Mouse (Mus musculus) forebrain, postnatal 0 days (tissue): Measurements from ENCODE around the gene E430018J23Rik. TPM values are rescaled to one million over a fixed set of nuclear protein-coding genes. Genes with fewer than 3 reads are reported as not detected.
"Not testable (repeated sequence)": the region's sequence is repeated elsewhere in the genome, so short reads cannot be mapped to it uniquely, and the experiment has no call there.

Source experiments
- ATAC-seq: fragments of 200-750 bp; cut with Nextera tagmentation; 2 replicates; pipeline ENCODE4 v1.8.0; 2017; ENCODE audit warnings: mild to moderate bottlenecking, moderate library complexity
- DNase-seq: peaks from one replicate; pipeline ENCODE4 v3.0.0-alpha.2; 2015
- H3K27ac ChIP-seq: fragments of 300-500 bp; sonication (generic); 2 replicates; pipeline ENCODE4 v1.5.1; 2014; ENCODE audit warnings: low read depth, mild to moderate bottlenecking, antibody characterized with exemption, low read length, moderate library complexity, mixed read lengths
- H3K27me3 ChIP-seq: fragments of 300-500 bp; sonication (generic); 2 replicates; pipeline ENCODE4 v1.6.1; 2014; ENCODE audit warnings: mild to moderate bottlenecking, low read length, mixed read lengths; ENCODE audit not compliant: insufficient read depth
- H3K36me3 ChIP-seq: fragments of 300-500 bp; sonication (generic); 2 replicates; pipeline ENCODE4 v1.6.1; 2014; ENCODE audit warnings: mild to moderate bottlenecking, moderate library complexity; ENCODE audit not compliant: insufficient read depth
- H3K4me1 ChIP-seq: fragments of 300-500 bp; sonication (generic); 2 replicates; pipeline ENCODE4 v1.6.1; 2014; ENCODE audit warnings: antibody characterized with exemption; ENCODE audit not compliant: insufficient read depth
- H3K4me2 ChIP-seq: fragments of 300-500 bp; sonication (generic); 2 replicates; pipeline ENCODE4 v1.6.1; 2014; ENCODE audit warnings: low read depth, mild to moderate bottlenecking, moderate library complexity
- H3K4me3 ChIP-seq: fragments of 300-500 bp; sonication (generic); 2 replicates; pipeline ENCODE4 v1.5.1; 2014; ENCODE audit warnings: low read depth, low read length, mixed read lengths
- H3K9ac ChIP-seq: fragments of 300-500 bp; sonication (generic); 2 replicates; pipeline ENCODE4 v1.6.1; 2014; ENCODE audit warnings: mild to moderate bottlenecking
- H3K9me3 ChIP-seq: fragments of 300-500 bp; sonication (generic); 2 replicates; pipeline ENCODE4 v1.6.1; 2016; ENCODE audit warnings: low read length
- CTCF ChIP-seq: sonication (generic); IDR thresholded peaks from 2 replicates; pipeline ENCODE4 v1.5.1; 2016; ENCODE audit warnings: antibody characterized with exemption, control low read depth, low read depth
- WGBS: fragments of 180-500 bp; shearing (Covaris S2); extraction: QIAGEN DNeasy Blood & Tissue Kit; methylation state at CpG from one replicate; pipeline ENCODE4 v1.1.7; 2014; 5-methylcytosine and 5-hydroxymethylcytosine counted together
- polyA plus RNA-seq: library from polyadenylated mRNA; unstranded; fragments of >200 nt; fragmentation: Nextera tagmentation; extraction: Ambion mirVana; gene quantifications from 2 replicates; pipeline ENCODE4 v1.2.1, GENCODE M21; 2015
- total RNA-seq: library from RNA; depleted of rRNA; stranded (reverse); fragments of >200 nt; gene quantifications from 2 replicates; pipeline ENCODE4 v1.2.3, GENCODE M21; 2014

Gene E430018J23Rik
- total and polyA plus RNA-seq, 2 experiments from 2014 or later: 2.4 to 10.2 TPM

- Histone ChIP-seq H3K27me3 (no peaks in the 10 kb centered on the region), H3K4me3 (peak overlapping the region; percentile 54), H3K27ac (peak overlapping the region; percentile 83), H3K9me3 (no peaks in the 10 kb centered on the region), H3K4me2 (peak overlapping the region; percentile 80), H3K9ac (peak overlapping the region; percentile 87), H3K36me3 (peaks cover 4% of the 10 kb centered on the region; the same call in 1 of the 2 replicates), H3K4me1 (peaks cover 10% of the 10 kb centered on the region; the same call in 1 of the 2 replicates)
- no peak for ATAC-seq
- TF ChIP-seq CTCF: no peak
- 15% methylated on average over 7 of the region's 7 CpGs for WGBS
- DNase-seq: no peak
Observed at GRCm38 (mm10) chr7:127393944-127394333, 510 bp upstream of the E430018J23Rik start.

GRCm38 (mm10) chr7:127392251-127392824 is 1.1 kb downstream of the E430018J23Rik start:
- DNase-seq (no peak), ATAC-seq (no peak)
- peak overlapping the region; percentile 80 for H3K4me2 ChIP-seq
- peak overlapping the region; percentile 54; the same call in 1 of the 2 replicates for H3K4me3 ChIP-seq
- no peak for TF ChIP-seq CTCF
- no peaks in the 10 kb centered on the region for H3K9me3 ChIP-seq
- H3K36me3 ChIP-seq: peaks cover 4% of the 10 kb centered on the region; the same call in 1 of the 2 replicates
- 84% methylated on average over 8 of the region's 8 CpGs for WGBS
- H3K27ac ChIP-seq: no peak overlapping the region
- H3K9ac ChIP-seq: peak overlapping the region; percentile 87
- no peaks in the 10 kb centered on the region for H3K27me3 ChIP-seq
- peaks cover 10% of the 10 kb centered on the region; the same call in 1 of the 2 replicates for H3K4me1 ChIP-seq

DNA sequence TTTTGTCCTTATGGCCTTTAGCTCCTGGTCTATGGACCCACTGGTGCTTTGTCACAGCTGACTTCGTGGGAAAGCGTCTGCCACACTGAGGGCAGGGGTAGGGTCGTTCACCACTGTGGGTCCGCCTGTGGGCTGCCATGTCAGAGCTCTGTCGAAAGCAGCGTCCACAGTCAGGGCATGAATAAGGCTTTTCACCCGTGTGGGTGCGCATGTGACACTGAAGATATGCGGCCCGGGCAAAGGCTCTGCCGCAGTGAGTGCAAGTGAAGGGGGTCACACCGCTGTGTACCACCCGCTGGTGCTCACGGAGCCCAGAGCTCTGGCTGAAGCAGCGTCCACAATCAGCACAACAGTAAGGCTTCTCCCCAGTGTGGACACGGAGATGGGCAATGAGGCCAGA is 1.9 kb downstream of the E430018J23Rik start:
- WGBS: 96% methylated on average over 16 of the region's 16 CpGs
- peaks cover 10% of the 10 kb centered on the region; the same call in 1 of the 2 replicates for H3K4me1 ChIP-seq
- no peaks in the 10 kb centered on the region for H3K27me3 ChIP-seq

DNA sequence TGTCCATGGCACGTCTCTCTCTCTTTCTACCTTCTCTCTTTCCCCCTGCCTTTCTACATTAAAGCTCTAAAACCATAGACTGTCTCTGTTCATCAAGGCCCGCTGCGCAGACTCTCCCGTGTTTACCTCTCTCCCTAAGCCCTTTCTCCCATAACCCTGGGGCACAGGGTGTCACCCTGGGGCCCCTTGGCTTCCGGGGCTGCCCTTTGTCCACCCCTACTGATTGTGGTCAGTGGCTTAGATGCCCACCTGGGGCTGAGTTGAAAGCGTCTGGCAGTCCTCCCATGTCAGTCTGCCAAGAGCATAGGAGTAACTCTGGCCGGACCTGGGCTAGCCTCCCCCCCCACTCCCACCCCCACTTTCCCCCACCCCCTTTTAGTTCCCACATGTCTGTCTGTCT is 3.1 kb downstream of the E430018J23Rik start:
- no peak for DNase-seq
- Histone ChIP-seq H3K4me2 (no peak overlapping the region), H3K36me3 (peaks cover 4% of the 10 kb centered on the region; the same call in 1 of the 2 replicates), H3K9ac (no peak overlapping the region), H3K27ac (no peak overlapping the region), H3K4me1 (peaks cover 10% of the 10 kb centered on the region; the same call in 1 of the 2 replicates), H3K9me3 (no peaks in the 10 kb centered on the region), H3K27me3 (no peaks in the 10 kb centered on the region), H3K4me3 (no peak overlapping the region)
- WGBS: 66% methylated on average over 7 of the region's 7 CpGs
- no peak for ATAC-seq
- no peak for TF ChIP-seq CTCF

More for the DNA sequence above, 1.9 kb downstream of the E430018J23Rik start:
- no peak for TF ChIP-seq CTCF
- Histone ChIP-seq H3K4me3 (no peak overlapping the region), H3K4me2 (no peak overlapping the region), H3K9ac (no peak overlapping the region), H3K36me3 (peaks cover 4% of the 10 kb centered on the region; the same call in 1 of the 2 replicates), H3K9me3 (no peaks in the 10 kb centered on the region), H3K27ac (no peak overlapping the region)
- ATAC-seq (no peak), DNase-seq (no peak)

DNA sequence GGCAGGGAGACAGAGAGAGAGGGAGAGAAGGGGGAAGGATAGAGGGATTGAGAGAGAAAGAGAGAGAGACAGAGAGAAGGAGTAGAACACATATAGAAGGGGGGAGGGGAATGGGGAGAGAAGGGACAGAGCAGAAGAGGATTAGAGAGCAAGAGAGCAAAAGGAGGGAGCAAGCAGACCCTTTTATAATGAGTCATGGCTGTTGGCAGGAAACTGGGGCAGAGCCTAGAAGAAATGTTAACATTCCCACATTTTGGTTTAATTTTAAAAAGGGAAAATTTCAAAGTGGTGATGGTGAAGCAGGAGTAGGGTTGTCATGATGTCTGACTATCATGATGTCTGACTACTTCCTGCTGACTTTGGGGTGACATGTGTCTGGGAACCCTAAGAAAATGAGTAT is 5.2 kb downstream of the E430018J23Rik start:
- not testable (repeated sequence) for H3K9ac ChIP-seq, H3K4me2 ChIP-seq, H3K27ac ChIP-seq, H3K4me3 ChIP-seq, H3K36me3 ChIP-seq, DNase-seq, H3K4me1 ChIP-seq, H3K9me3 ChIP-seq, H3K27me3 ChIP-seq, ATAC-seq

- H3K27me3 ChIP-seq: no peaks in the 10 kb centered on the region
- H3K9me3 ChIP-seq: no peaks in the 10 kb centered on the region
- no peak for TF ChIP-seq CTCF
- peak within 1 kb of the TSS; percentile 52 for H3K9ac ChIP-seq
- no peak within 1 kb of the TSS for H3K27ac ChIP-seq
- H3K36me3 ChIP-seq: peaks cover 8% of the 10 kb centered on the region; the same call in 1 of the 2 replicates
- no peaks in the 10 kb centered on the region for H3K4me1 ChIP-seq
- peak within 1 kb of the TSS; percentile 46 for H3K4me3 ChIP-seq
- 15% methylated on average over 38 of the region's 38 CpGs for WGBS
- ATAC-seq (peak; percentile 95), DNase-seq (peak; percentile 90)
- peak within 1 kb of the TSS; percentile 77 for H3K4me2 ChIP-seq
Observed at GRCm38 (mm10) chr7:127386641-127387392, 6.6 kb downstream of the E430018J23Rik start, which contains the start of gene 9130019O22Rik. 9130019O22Rik (minus strand) TSS chr7:127387166.

- WGBS: 93% methylated on average over 4 of the region's 4 CpGs
- not testable (repeated sequence) for H3K4me1 ChIP-seq, H3K27me3 ChIP-seq, H3K9ac ChIP-seq, H3K36me3 ChIP-seq, ATAC-seq, H3K9me3 ChIP-seq, DNase-seq, H3K27ac ChIP-seq, H3K4me2 ChIP-seq, H3K4me3 ChIP-seq
Observed at GRCm38 (mm10) chr7:127385560-127385959, 7.9 kb downstream of the E430018J23Rik start.
